Mouse (Mus musculus) embryonic stem cell, embryonic (primary cell): Measurements from ENCODE around the gene Bsdc1.

Experiments used
- CTCF ChIA-PET, 4 experiments: fragments of 300-600 bp in 2 of 4; fragments of 350-600 bp in 2 of 4; sonication (Branson Sonifier 250); formaldehyde crosslinking; loops; one replicate each; lab custom pipeline; 2022; ENCODE audit warnings: inconsistent platforms in 2 of 4; lab: Charles Lee
- POLR2A ChIA-PET, 4 experiments: fragments of 300-600 bp in 2 of 4; fragments of 350-600 bp in 2 of 4; sonication (Branson Sonifier 250); formaldehyde crosslinking; loops; one replicate each; lab custom pipeline; 2022; ENCODE audit warnings: antibody characterized with exemption in 4 of 4, inconsistent platforms in 1 of 4; lab: Charles Lee

Bsdc1 gene

GRCm38 (mm10) chr4:129513891-129514290 lies 52.5 kb downstream of the Bsdc1 start:
- POLR2A ChIA-PET: interaction anchor here (0.5 to 7.1 kb wide), 68 partner anchors 8 to 1399 kb away, joined by 3 to 234 read pairs (median 4); partner anchors contain the start of genes Bsdc1 (in 3 of the 4), Fam229a (in 3 of the 4), Hdac1 (in 3 of the 4) and Tssk3 (in 3 of the 4)
- CTCF ChIA-PET: interaction anchor here in 3 of 4 experiments (0.9 to 1.5 kb wide), 5 partner anchors 13 to 52 kb away, joined by 3 to 5 read pairs (median 4); partner anchors contain the start of gene Bsdc1 (in 1 of the 3)

GRCm38 (mm10) chr4:129514300-129514898 lies 53.0 kb downstream of the Bsdc1 start:
- POLR2A ChIA-PET: interaction anchor here (0.5 to 7.1 kb wide), 46 partner anchors 10 to 1398 kb away, joined by 3 to 234 read pairs (median 5); partner anchors contain the start of genes Bsdc1 (in 3 of the 4), Hdac1 (in 3 of the 4), Fam229a (in 2 of the 4) and Tmem39b (in 2 of the 4)
- CTCF ChIA-PET: interaction anchor here in 2 of 4 experiments (0.7 to 1.3 kb wide), 4 partner anchors 9 to 20 kb away, joined by 3 to 4 read pairs (median 3); no protein-coding TSS in a partner anchor

GRCm38 (mm10) chr4:129516925-129517324 lies 55.5 kb downstream of the Bsdc1 start:
- POLR2A ChIA-PET: interaction anchor here (0.5 to 8.8 kb wide), 18 partner anchors 10 to 158 kb away, joined by 3 to 56 read pairs (median 4); partner anchors contain the start of genes Bsdc1 (in 1 of the 4) and Txlna (in 1 of the 4)
- CTCF ChIA-PET: interaction anchor here in 1 of 4 experiments (1.0 kb wide), 1 partner anchor 68 kb away, joined by 3 read pairs; no protein-coding TSS in a partner anchor

GRCm38 (mm10) chr4:129518519-129518918 lies 57.1 kb downstream of the Bsdc1 start:
- CTCF ChIA-PET: interaction anchor here in 2 of 4 experiments (0.9 to 2.0 kb wide), 2 partner anchors 23 to 90 kb away, joined by 3 to 4 read pairs; no protein-coding TSS in a partner anchor
- POLR2A ChIA-PET: interaction anchor here in 3 of 4 experiments (0.6 to 8.8 kb wide), 26 partner anchors 9 to 932 kb away, joined by 3 to 56 read pairs (median 4); partner anchors contain the start of genes Bsdc1 (in 1 of the 3) and Hdac1 (in 1 of the 3)

GRCm38 (mm10) chr4:129525338-129525737 lies 64.0 kb downstream of the Bsdc1 start:
- POLR2A ChIA-PET: interaction anchor here in 3 of 4 experiments (0.8 to 8.8 kb wide), 10 partner anchors 8 to 64 kb away, joined by 3 to 56 read pairs (median 4); partner anchors contain the start of genes Marcksl1 (in 3 of the 3), Bsdc1 (in 1 of the 3) and Fam229a (in 1 of the 3)
- CTCF ChIA-PET: interaction anchor here in 1 of 4 experiments (0.6 kb wide), 1 partner anchor 255 kb away, joined by 4 read pairs; no protein-coding TSS in a partner anchor

- POLR2A ChIA-PET: interaction anchor here in 1 of 4 experiments (0.8 to 8.8 kb wide), 2 partner anchors 24 to 29 kb away, joined by 3 to 56 read pairs; no protein-coding TSS in a partner anchor
- CTCF ChIA-PET: interaction anchor here in 1 of 4 experiments (0.6 kb wide), 1 partner anchor 255 kb away, joined by 4 read pairs; no protein-coding TSS in a partner anchor
Measured at GRCm38 (mm10) chr4:129525889-129526288, 64.5 kb downstream of the Bsdc1 start.

- CTCF ChIA-PET: interaction anchor here in 3 of 4 experiments (0.6 to 0.8 kb wide), 3 partner anchors 43 to 81 kb away, joined by 3 to 4 read pairs (median 4); no protein-coding TSS in a partner anchor
- POLR2A ChIA-PET: interaction anchor here in 3 of 4 experiments (0.6 to 6.3 kb wide), 9 partner anchors 9 to 33 kb away, joined by 3 to 26 read pairs (median 3); partner anchors contain the start of genes Hdac1 (in 2 of the 3) and Marcksl1 (in 1 of the 3)
Measured at GRCm38 (mm10) chr4:129528901-129529300, 67.5 kb downstream of the Bsdc1 start.
